Mouse (Mus musculus) liver, embryonic 14.5 days (tissue): ENCODE measurements around the gene Csrp1. TPM values are rescaled to one million over a fixed set of nuclear protein-coding genes. Genes with fewer than 3 reads are reported as not detected.

Experiments
- ATAC-seq: fragments of 200-750 bp; cut with Nextera tagmentation; 2 replicates; pipeline ENCODE4 v1.8.0; 2017; ENCODE audit warnings: moderate number of reproducible peaks, mild to moderate bottlenecking, moderate library complexity; ENCODE audit not compliant: insufficient read depth
- DNase-seq, 3 experiments: peaks; one replicate each; pipeline ENCODE4 v3.0.0-alpha.2; 2012 to 2013; ENCODE audit warnings: low read depth in 3 of 3, low spot score in 3 of 3
- H3K27ac ChIP-seq: fragments of 300-500 bp; sonication (generic); 2 replicates; pipeline ENCODE4 v1.5.1; 2014; ENCODE audit warnings: moderate library complexity, mild to moderate bottlenecking, control low read depth, inconsistent platforms
- H3K27me3 ChIP-seq: fragments of 300-500 bp; sonication (generic); 2 replicates; pipeline ENCODE4 v1.6.1; 2014; ENCODE audit warnings: mild to moderate bottlenecking, low read length, moderate library complexity; ENCODE audit not compliant: control insufficient read depth, insufficient read depth
- H3K36me3 ChIP-seq: fragments of 300-500 bp; sonication (generic); replicated peaks from 2 replicates; pipeline ENCODE4 v1.6.1; 2014; ENCODE audit warnings: low read depth; ENCODE audit not compliant: control insufficient read depth, insufficient read depth
- H3K4me1 ChIP-seq, 2 experiments: fragments of 200-500 bp in 1 of 2; fragments of 300-500 bp in 1 of 2; sonication (generic) in 1 of 2; replicated peaks; 2 replicates each; pipeline ENCODE4 v1.6.1; 2012 to 2014; ENCODE audit warnings: antibody characterized with exemption in 1 of 2, inconsistent platforms in 1 of 2, low read length in 1 of 2; ENCODE audit not compliant: control insufficient read depth in 2 of 2, insufficient read depth in 2 of 2
- H3K4me2 ChIP-seq: fragments of 300-500 bp; sonication (generic); 2 replicates; pipeline ENCODE4 v1.6.1; 2014; ENCODE audit warnings: low read depth, mild to moderate bottlenecking, control low read depth, moderate library complexity
- H3K4me3 ChIP-seq, 2 experiments: fragments of 200-500 bp in 1 of 2; fragments of 300-500 bp in 1 of 2; sonication (generic) in 1 of 2; 2 replicates each; pipeline ENCODE4 v1.5.1; 2012 to 2014; ENCODE audit warnings: low read depth in 2 of 2, low read length in 2 of 2, mild to moderate bottlenecking in 2 of 2, control low read depth in 1 of 2, inconsistent platforms in 1 of 2, moderate library complexity in 1 of 2; ENCODE audit not compliant: insufficient read depth in 1 of 2
- H3K9ac ChIP-seq: fragments of 300-500 bp; sonication (generic); replicated peaks from 2 replicates; pipeline ENCODE4 v1.6.1; 2014; ENCODE audit warnings: mild to moderate bottlenecking, control low read depth, moderate library complexity
- H3K9me3 ChIP-seq: fragments of 300-500 bp; sonication (generic); 2 replicates; pipeline ENCODE4 v1.6.1; 2016; ENCODE audit warnings: low read length, mixed read lengths; ENCODE audit not compliant: control insufficient read depth
- CTCF ChIP-seq: IDR thresholded peaks from 2 replicates; pipeline ENCODE4 v1.5.1; 2016; ENCODE audit warnings: antibody characterized with exemption, low read depth, control low read depth
- EP300 ChIP-seq: IDR thresholded peaks from 2 replicates; pipeline ENCODE4 v1.6.1; 2016; ENCODE audit warnings: antibody characterized with exemption, low read depth
- WGBS: fragments of 180-500 bp; shearing (Covaris S2); extraction: QIAGEN DNeasy Blood & Tissue Kit; methylation state at CpG from one replicate; pipeline ENCODE4 v1.1.7; 2014; ENCODE audit not compliant: insufficient replicate concordance; 5-methylcytosine and 5-hydroxymethylcytosine counted together
- polyA plus RNA-seq, 2 experiments: library from polyadenylated mRNA; depleted of rRNA in 1 of 2; stranded (reverse) in 1 of 2; unstranded in 1 of 2; fragments of >200 nt; fragmentation: Nextera tagmentation in 1 of 2; extraction: Ambion mirVana in 1 of 2; gene quantifications; 2 replicates each; pipeline versions ENCODE4 v1.2.1 to v1.2.3; 2012 to 2014

Gene Csrp1
- polyA plus RNA-seq, 2 experiments: 33.8 to 35.7 TPM

DNA sequence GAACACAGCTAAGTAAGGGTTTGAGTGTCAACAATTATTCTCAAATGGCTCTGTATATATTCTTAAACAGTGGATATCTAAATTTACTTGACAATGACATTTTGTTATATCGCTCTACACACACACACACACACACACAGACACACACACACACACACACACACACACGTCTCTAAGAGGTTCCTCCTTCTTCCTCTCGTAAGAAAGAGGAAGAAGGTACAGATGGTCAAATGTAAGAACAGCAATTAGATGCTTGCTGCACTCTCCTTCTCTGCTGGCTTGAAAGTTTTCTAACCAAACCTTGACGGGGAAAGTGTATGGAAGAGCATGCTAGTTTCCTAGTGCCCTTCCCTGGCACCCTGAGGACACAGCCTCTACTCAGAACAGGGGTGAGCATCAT, 39.1 kb upstream of the Csrp1 start:
- WGBS: 10% methylated on average over 4 of the region's 4 CpGs
- H3K36me3 ChIP-seq: no peaks in the 10 kb centered on the region
- DNase-seq (no peak), ATAC-seq (no peak)
- peaks cover 3% of the 10 kb centered on the region for H3K27me3 ChIP-seq
- no peak overlapping the region for H3K27ac ChIP-seq
- peaks cover 0 to 1% of the 10 kb centered on the region in 2 experiments; a peak in 1 of 4 replicates for H3K4me1 ChIP-seq
- H3K9ac ChIP-seq: no peak overlapping the region
- no peak overlapping the region for H3K4me3 ChIP-seq
- no peak overlapping the region for H3K4me2 ChIP-seq
- no peaks in the 10 kb centered on the region for H3K9me3 ChIP-seq
- no peak for TF ChIP-seq CTCF
- no peak for TF ChIP-seq EP300

GRCm38 (mm10) chr1:135681122-135681521, 38.7 kb upstream of the Csrp1 start:
- DNase-seq: no peak

DNA sequence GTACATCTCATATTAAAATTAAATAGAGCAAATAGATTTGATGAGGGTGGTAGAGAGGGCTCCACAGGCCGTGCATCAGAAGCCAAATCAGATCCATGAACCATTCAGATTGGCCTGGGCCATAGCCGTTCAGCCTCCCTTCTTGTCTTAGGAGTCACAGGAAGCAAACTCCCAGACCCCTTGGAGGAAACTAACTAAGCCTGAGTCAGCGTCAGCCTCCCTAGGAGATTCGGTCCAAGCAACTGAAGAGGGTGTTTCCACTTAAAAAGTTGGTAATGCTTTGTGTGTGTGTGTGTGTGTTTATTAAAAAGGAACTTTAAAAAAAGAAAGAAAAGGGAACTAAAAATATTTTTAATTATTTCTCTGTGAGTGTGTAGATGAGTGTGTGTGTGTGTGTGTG, 35.0 kb upstream of the Csrp1 start:
- Histone ChIP-seq H3K4me2 (no peak overlapping the region), H3K4me1 (peaks cover 0 to 4% of the 10 kb centered on the region in 2 experiments; a peak in 3 of 4 replicates), H3K9me3 (no peaks in the 10 kb centered on the region), H3K4me3 (no peak overlapping the region), H3K27ac (no peak overlapping the region), H3K9ac (no peak overlapping the region), H3K27me3 (peaks cover 35% of the 10 kb centered on the region), H3K36me3 (no peaks in the 10 kb centered on the region)
- no peak for TF ChIP-seq EP300
- TF ChIP-seq CTCF: no peak
- ATAC-seq: no peak
- WGBS: 39% methylated on average over 4 of the region's 4 CpGs
- no peak for DNase-seq

More at GRCm38 (mm10) chr1:135681122-135681521, 38.7 kb upstream of the Csrp1 start:
- 43% methylated on average over 8 of the region's 8 CpGs for WGBS
- no peak overlapping the region for H3K4me3 ChIP-seq
- ATAC-seq: no peak
- peaks cover 7% of the 10 kb centered on the region for H3K27me3 ChIP-seq
- H3K36me3 ChIP-seq: no peaks in the 10 kb centered on the region
- no peak overlapping the region for H3K27ac ChIP-seq
- no peaks in the 10 kb centered on the region for H3K9me3 ChIP-seq
- H3K4me2 ChIP-seq: no peak overlapping the region
- H3K4me1 ChIP-seq: 0 out of 4 replicates have a peak, but pooled peaks cover 0 to 2% of the 10 kb centered on the region in 2 experiments
- TF ChIP-seq CTCF (no peak), EP300 (no peak)
- no peak overlapping the region for H3K9ac ChIP-seq

- no peak overlapping the region for H3K9ac ChIP-seq
- H3K4me1 ChIP-seq: peaks cover 0 to 5% of the 10 kb centered on the region in 2 experiments; a peak in 3 of 4 replicates
- H3K27me3 ChIP-seq: peaks cover 35% of the 10 kb centered on the region
- no peak for ATAC-seq
- H3K27ac ChIP-seq: no peak overlapping the region
- TF ChIP-seq CTCF (no peak), EP300 (no peak)
- no peak for DNase-seq
- H3K4me3 ChIP-seq: no peak overlapping the region
- no peaks in the 10 kb centered on the region for H3K9me3 ChIP-seq
- WGBS: 48% methylated on average over 6 of the region's 6 CpGs
- H3K4me2 ChIP-seq: no peak overlapping the region
- no peaks in the 10 kb centered on the region for H3K36me3 ChIP-seq
Measured at GRCm38 (mm10) chr1:135685316-135685715, 34.5 kb upstream of the Csrp1 start.

- Histone ChIP-seq H3K36me3 (no peaks in the 10 kb centered on the region), H3K4me3 (peak overlapping the region; percentile 37 to 57), H3K4me2 (peak overlapping the region; percentile 76), H3K9ac (no peak overlapping the region), H3K4me1 (peaks cover 0 to 15% of the 10 kb centered on the region in 2 experiments; a peak in 3 of 4 replicates), H3K27me3 (peaks cover 35% of the 10 kb centered on the region), H3K27ac (no peak overlapping the region), H3K9me3 (no peaks in the 10 kb centered on the region)
- DNase-seq: no peak
- under 1% methylated on average over 19 of the region's 19 CpGs for WGBS
- peak; percentile 10; the same call in 1 of the 2 replicates for ATAC-seq
- TF ChIP-seq CTCF (no peak), EP300 (no peak)
Measured at GRCm38 (mm10) chr1:135686792-135687510, 32.9 kb upstream of the Csrp1 start.
